Mouse (Mus musculus) heart, postnatal 0 days (tissue): ENCODE data around the gene Rffl. TPM values are rescaled to one million over a fixed set of nuclear protein-coding genes. Genes with fewer than 3 reads are reported as not detected.
"Not testable (repeated sequence)": the region's sequence is repeated elsewhere in the genome, so short reads cannot be mapped to it uniquely, and the experiment has no call there.

ENCODE experiments used
- ATAC-seq: fragments of 200-750 bp; cut with Nextera tagmentation; 2 replicates; pipeline ENCODE4 v1.8.0; 2017; ENCODE audit warnings: low read depth, moderate number of reproducible peaks, moderate library complexity; ENCODE audit not compliant: insufficient read depth
- DNase-seq: peaks from one replicate; pipeline ENCODE4 v3.0.0-alpha.2; 2016; ENCODE audit warnings: low spot score
- H3K27ac ChIP-seq: fragments of 300-500 bp; sonication (generic); 2 replicates; pipeline ENCODE4 v1.5.1; 2014; ENCODE audit warnings: low read depth, mild to moderate bottlenecking
- H3K27me3 ChIP-seq: fragments of 300-500 bp; sonication (generic); 2 replicates; pipeline ENCODE4 v1.6.1; 2014; ENCODE audit warnings: low read length, mixed read lengths; ENCODE audit not compliant: control insufficient read depth, insufficient read depth
- H3K36me3 ChIP-seq: fragments of 300-500 bp; sonication (generic); replicated peaks from 2 replicates; pipeline ENCODE4 v1.6.1; 2014; ENCODE audit warnings: low read length, mixed read lengths; ENCODE audit not compliant: control insufficient read depth, insufficient read depth
- H3K4me1 ChIP-seq: fragments of 300-500 bp; sonication (generic); 2 replicates; pipeline ENCODE4 v1.6.1; 2014; ENCODE audit warnings: antibody characterized with exemption; ENCODE audit not compliant: control insufficient read depth, insufficient read depth
- H3K4me2 ChIP-seq: fragments of 300-500 bp; sonication (generic); 2 replicates; pipeline ENCODE4 v1.6.1; 2014; ENCODE audit warnings: low read depth, mild to moderate bottlenecking, low read length, moderate library complexity
- H3K4me3 ChIP-seq: fragments of 300-500 bp; sonication (generic); 2 replicates; pipeline ENCODE4 v1.5.1; 2014; ENCODE audit warnings: low read depth, low read length
- H3K9ac ChIP-seq: fragments of 300-500 bp; sonication (generic); replicated peaks from 2 replicates; pipeline ENCODE4 v1.6.1; 2014; ENCODE audit warnings: low read depth, low read length, mixed read lengths
- H3K9me3 ChIP-seq: fragments of 300-500 bp; sonication (generic); replicated peaks from 2 replicates; pipeline ENCODE4 v1.6.1; 2016; ENCODE audit warnings: low read length; ENCODE audit not compliant: control insufficient read depth
- CTCF ChIP-seq: IDR thresholded peaks from 2 replicates; pipeline ENCODE4 v1.5.1; 2016; ENCODE audit warnings: antibody characterized with exemption, control low read depth, low read depth
- EP300 ChIP-seq: IDR thresholded peaks from 2 replicates; pipeline ENCODE4 v1.6.1; 2016; ENCODE audit warnings: antibody characterized with exemption, low read depth
- WGBS: fragments of 180-500 bp; shearing (Covaris S2); extraction: QIAGEN DNeasy Blood & Tissue Kit; methylation state at CpG from one replicate; pipeline ENCODE4 v1.1.7; 2014; 5-methylcytosine and 5-hydroxymethylcytosine counted together
- polyA plus RNA-seq: library from polyadenylated mRNA; unstranded; fragments of >200 nt; fragmentation: Nextera tagmentation; extraction: Ambion mirVana; gene quantifications from 2 replicates; pipeline ENCODE4 v1.2.1, GENCODE M21; 2015
- total RNA-seq: library from RNA; depleted of rRNA; stranded (reverse); fragments of >200 nt; gene quantifications from 2 replicates; pipeline ENCODE4 v1.2.3, GENCODE M21; 2014; ENCODE audit warnings: low replicate concordance

The Rffl gene
- total and polyA plus RNA-seq, 2 experiments from 2014 or later, result 2.4 to 3.8 TPM

DNA sequence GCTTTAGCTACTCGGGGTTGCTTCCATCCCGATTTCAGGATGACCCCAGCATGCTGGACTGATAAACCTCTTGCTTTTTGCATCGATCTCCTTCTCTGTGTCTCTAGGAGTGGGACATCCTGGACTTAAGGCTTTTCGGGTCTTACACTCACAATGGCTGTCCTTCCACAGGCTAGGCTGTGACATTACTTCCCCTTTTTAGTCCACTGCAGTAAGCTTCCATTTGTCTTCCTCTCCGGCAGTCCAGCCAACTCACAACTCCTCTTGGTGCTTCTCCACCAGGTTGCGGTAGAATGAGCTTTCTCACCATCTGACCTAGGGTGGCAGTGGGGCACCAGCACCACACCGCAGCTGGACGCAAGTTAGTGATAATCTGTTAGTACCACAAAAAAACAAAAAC is 37.1 kb downstream of the Rffl start:
- Histone ChIP-seq H3K9me3 (no peaks in the 10 kb centered on the region), H3K27ac (no peak overlapping the region), H3K4me1 (peaks cover 6% of the 10 kb centered on the region), H3K4me3 (no peak overlapping the region), H3K9ac (no peak overlapping the region), H3K36me3 (no peaks in the 10 kb centered on the region), H3K27me3 (no peaks in the 10 kb centered on the region), H3K4me2 (no peak overlapping the region)
- WGBS, result 79% methylated on average over 8 of the region's 8 CpGs
- ATAC-seq, result no peak
- DNase-seq, result no peak
- TF ChIP-seq CTCF (no peak), EP300 (no peak)

DNA sequence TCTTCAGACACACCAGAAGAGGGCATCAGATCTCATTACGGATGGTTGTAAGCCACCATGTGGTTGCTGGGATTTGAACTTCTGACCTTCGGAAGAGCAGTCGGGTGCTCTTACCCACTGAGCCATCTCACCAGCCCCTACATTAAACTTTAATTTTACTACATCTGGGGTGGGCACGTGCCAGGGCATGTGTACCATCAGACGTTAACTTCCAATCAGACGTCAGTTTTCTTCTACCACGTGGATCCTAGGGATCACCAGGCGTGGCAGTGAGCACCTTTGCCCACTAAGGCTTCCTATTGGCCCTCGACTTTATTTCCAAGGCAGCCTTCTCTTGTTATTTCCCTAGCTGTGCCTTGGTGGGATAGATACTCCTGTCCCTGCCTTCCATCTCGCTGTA is 38.6 kb downstream of the Rffl start:
- not testable (repeated sequence) for H3K4me2 ChIP-seq, ATAC-seq, H3K36me3 ChIP-seq, H3K9me3 ChIP-seq, H3K4me1 ChIP-seq, H3K4me3 ChIP-seq, H3K9ac ChIP-seq, H3K27ac ChIP-seq, H3K27me3 ChIP-seq, DNase-seq
- whole genome bisulfite sequencing, result 84% methylated on average over 10 of the region's 10 CpGs

DNA sequence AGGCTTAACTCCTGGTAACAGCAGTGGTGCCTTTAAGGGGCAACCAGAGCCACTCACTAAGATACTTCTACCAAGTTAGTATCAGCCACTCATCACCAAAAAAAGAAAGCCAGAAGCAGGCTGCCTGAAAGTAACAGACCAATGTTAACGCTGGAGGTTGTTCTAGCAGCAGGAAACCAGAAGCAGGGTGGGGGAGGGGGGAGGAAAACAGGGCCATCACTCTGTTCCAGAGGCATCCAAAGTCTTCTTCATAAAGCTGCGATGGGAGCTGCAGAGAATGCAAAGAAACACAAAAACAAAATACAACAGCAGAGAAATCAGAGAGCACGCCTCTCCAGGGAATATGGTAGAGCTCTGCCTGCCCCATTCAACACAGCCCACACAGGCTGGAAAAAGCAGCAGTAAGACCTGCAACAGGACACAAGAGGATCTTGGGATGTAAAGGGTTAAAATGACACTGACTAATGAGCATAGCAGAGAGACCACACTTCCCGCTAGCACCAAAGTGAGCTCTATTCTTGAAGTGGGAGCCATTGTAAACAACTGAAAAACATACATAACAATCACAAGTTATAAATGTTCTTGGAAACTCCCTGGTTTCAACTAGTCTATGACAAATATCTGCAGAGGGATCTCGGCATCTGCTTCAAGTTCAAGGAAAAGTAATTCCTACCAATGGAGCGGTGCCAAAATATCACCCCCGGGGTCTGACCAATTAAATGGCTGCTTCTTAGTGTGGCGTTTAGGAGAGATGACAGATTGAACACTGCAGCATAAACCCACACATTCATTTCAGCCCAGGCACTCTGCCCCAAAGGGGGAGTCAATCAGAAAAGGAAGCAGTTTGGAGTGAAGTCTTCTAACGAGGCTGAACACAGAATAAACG is 39.8 kb downstream of the Rffl start:
- Histone ChIP-seq H3K27ac (no peak overlapping the region), H3K36me3 (no peaks in the 10 kb centered on the region), H3K27me3 (no peaks in the 10 kb centered on the region), H3K4me2 (peak overlapping the region; percentile 46), H3K4me1 (peaks cover 6% of the 10 kb centered on the region), H3K9me3 (no peaks in the 10 kb centered on the region), H3K9ac (no peak overlapping the region), H3K4me3 (no peak overlapping the region)
- DNase-seq (no peak), ATAC-seq (no peak)
- no peak for TF ChIP-seq CTCF
- no peak for TF ChIP-seq EP300
- 14% methylated on average over 10 of the region's 10 CpGs for WGBS

DNA sequence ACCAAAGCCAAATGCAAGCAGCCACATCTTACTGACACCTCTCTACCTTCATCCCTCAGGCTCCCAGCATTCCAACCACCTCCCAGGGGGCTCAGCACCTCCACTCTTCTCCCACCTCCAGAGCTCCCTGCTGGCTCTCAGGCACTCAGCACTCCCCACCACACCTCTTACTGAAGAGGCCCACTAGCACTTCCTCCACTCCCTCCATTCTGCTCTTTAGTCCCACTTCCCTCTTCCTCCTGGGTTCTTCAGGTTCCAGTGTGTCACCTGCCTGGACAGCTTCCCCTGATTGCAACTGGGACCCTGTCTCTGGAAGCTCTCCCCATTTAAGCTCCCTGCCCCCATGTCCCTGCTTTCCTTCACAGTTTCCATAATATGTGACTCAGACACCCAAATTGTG is 44.2 kb downstream of the Rffl start:
- Histone ChIP-seq H3K36me3 (no peaks in the 10 kb centered on the region), H3K4me1 (peaks cover 6% of the 10 kb centered on the region), H3K27ac (no peak overlapping the region), H3K4me3 (no peak overlapping the region), H3K9ac (no peak overlapping the region), H3K4me2 (no peak overlapping the region), H3K9me3 (no peaks in the 10 kb centered on the region), H3K27me3 (no peaks in the 10 kb centered on the region)
- ATAC-seq (no peak), DNase-seq (no peak)
- TF ChIP-seq EP300, result no peak
- no peak for TF ChIP-seq CTCF

DNA sequence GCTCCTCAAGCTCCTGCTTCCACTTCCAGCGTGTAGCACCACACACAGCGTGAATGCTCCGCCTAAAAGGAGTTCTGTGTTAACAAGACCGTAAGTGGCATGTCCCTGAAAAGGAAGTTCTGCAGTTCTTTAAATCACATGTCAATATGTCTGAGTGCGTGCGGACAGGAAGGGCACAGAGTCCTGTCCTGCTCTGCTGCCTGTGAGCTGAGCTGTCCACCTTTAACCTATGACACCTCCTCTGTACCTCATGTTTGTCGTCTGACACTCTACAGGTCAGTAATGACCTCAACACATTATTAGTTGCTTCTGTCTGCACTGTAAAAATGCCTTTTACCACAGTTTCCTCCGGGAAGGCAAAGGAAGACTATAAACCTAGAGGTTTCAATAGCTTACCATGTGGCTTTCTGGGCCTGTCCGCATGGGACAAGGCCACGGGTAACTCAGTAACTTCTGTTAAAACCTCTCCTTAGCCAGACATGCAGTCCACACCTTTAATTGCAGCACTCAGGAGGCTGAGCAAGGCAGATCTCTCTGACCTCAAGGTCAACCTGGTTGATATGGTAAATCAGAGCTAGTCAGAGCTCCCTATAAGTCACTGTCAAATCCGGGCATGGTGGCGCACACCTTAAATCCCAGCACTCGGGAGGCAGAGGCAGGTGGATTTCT is 50.1 kb downstream of the Rffl start:
- no peak for ATAC-seq
- no peak for TF ChIP-seq EP300
- TF ChIP-seq CTCF, result no peak
- Histone ChIP-seq H3K9me3 (no peaks in the 10 kb centered on the region), H3K9ac (no peak overlapping the region), H3K27me3 (no peaks in the 10 kb centered on the region), H3K36me3 (peaks cover 5% of the 10 kb centered on the region; the same call in 1 of the 2 replicates), H3K4me1 (no peaks in the 10 kb centered on the region), H3K4me3 (no peak overlapping the region), H3K27ac (no peak overlapping the region), H3K4me2 (no peak overlapping the region)
- no peak for DNase-seq
- 53% methylated on average over 13 of the region's 13 CpGs for WGBS
